Mouse (Mus musculus): ENCODE data around the gene Nbl1.

Gene Nbl1

GRCm38 (mm10) chr4:139096201-139096600 is 3.4 kb upstream of the Nbl1 start:
- no peak for DNase-seq

DNA sequence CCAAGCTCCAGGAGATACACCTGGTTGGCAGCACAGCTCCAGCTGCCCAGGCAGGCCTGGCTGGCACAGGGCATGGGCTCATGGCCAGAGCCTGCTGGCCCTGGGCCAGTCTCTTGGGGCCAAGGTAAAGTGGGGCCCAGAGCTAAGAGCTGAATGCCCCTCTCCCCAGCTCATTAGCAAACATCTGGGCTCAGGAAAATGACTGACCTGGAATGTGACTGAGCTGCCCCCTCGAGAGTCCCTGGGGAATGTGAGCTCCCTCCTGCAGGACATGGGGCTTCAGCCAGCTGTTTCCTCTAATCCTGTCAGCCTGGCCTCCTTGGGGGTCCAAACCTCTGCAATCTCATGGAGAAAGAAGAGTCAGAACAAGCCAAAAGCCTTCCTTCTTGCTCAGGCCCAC is 2.6 kb upstream of the Nbl1 start:
- no peak for DNase-seq

- DNase-seq = no peak
Measured at GRCm38 (mm10) chr4:139093196-139093530, 370 bp upstream of the Nbl1 start.

GRCm38 (mm10) chr4:139091478-139092355 is 1.1 kb downstream of the Nbl1 start:
- DNase-seq = no peak

DNA sequence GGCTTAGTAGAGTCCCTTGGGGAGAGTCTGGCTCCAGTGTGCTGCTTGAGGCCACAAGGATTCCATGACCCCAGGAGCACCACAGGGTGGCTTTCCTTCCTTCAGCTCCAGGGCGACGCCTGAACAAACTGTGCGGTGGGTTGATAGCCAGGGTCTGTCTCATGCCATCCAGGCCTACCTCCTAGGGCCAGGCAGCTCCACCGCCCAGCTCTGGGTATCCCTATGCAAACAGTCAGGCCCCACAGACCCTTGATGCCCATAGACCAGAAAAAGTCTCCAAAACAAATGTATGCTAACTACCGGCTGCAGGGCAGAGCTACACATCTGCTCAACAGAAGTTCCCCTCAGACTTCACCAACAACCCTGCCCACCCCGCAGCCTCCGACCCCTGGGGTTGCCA is 1.7 kb downstream of the Nbl1 start:
- DNase-seq = no peak

DNA sequence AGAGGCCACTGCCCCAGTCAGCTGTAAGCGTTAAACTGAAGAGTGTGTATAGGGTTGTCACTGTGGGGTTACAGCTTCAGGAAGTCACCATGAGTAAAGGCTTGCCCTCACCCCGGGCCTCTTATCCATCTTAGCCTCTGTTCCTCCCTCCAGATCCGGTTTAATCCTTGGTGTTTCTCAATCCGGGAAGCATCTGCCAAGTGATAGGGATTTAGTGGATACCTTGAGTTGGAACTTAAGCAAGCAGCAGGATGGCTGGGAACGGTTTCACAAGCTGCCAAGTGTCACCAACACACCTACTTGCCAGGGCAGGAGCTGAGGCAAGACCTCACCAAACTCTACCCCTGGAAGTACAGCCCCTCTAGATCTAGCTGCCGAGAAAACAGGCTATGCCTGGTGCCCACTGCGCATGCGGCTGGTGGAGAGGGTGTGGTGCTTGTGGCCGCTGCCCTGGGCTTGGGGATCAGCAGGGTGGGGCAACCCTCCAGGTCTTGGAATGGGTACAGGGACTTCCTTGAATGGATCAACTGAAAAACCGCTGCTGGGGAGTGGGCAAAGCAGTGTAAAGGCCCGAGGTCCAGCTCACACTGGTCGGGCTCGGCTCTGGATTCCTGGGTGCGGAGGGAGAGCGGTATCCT is 2.4 kb downstream of the Nbl1 start:
- no peak for DNase-seq

GRCm38 (mm10) chr4:139088982-139089671 is 3.7 kb downstream of the Nbl1 start:
- no peak for DNase-seq

- DNase-seq = no peak
Measured at GRCm38 (mm10) chr4:139086984-139087383, 5.8 kb downstream of the Nbl1 start.

- peak; percentile 94 for DNase-seq
Measured at GRCm38 (mm10) chr4:139086037-139086436, 6.8 kb downstream of the Nbl1 start.

- DNase-seq = no peak
Measured at GRCm38 (mm10) chr4:139085337-139085736, 7.5 kb downstream of the Nbl1 start.

DNA sequence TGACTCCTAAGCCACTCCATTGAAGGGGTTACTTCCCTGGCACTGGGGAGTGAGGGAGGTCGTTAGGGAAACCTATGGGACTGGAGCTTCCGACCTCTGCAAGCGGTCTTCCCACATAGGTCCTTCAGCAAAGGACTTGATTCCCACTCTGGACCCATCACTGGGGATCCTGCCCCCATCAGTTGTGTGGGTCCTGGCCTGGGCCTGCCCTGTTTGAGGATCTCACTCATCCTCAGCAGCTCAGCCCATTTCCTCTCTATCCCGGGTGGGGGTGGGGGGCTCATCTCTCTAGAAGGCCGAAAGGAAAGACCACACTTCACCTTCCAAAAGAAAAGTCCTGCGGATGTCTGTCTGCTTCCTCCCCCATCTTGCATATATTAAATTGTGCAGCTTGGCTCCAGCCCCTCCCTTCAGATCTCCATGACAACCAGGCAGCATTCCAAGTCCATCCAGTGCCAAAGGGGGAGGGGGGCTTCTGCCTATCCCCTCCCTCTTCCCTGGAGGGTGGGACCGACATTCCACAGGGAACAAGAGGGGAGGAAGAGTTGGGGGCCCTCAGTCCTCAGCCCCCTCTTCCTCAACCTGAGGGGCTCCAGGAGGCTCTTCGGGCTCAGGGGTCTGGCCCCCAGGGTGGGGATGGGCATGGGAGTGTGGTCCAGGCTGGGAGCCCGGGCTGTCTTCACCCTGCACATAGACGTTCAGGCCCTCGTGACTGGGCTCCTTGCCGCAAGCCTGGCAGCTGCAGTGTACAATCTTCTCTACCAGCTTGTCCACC is 9.8 kb downstream of the Nbl1 start:
- peak; percentile 88 for DNase-seq

- no peak for DNase-seq
Measured at GRCm38 (mm10) chr4:139081270-139081931, 11.4 kb downstream of the Nbl1 start.

DNA sequence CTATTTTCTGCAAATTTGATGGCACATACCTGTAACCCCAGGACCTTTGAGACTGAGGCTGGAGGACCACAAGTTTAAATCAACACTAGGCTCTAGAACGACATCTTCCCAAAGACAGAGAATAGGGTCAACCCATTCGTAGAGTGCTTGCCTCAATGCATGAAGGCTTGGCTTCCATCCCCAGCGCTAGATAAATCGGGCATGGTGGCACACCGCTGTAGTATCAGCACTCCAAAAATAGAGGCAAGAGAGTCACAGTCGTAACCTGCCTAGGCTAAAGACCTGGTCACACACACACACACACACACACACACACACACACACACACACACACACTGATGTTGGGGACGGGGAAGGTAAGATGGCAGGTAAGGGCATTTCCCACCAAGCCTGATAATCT is 12.5 kb downstream of the Nbl1 start:
- no peak for DNase-seq

DNA sequence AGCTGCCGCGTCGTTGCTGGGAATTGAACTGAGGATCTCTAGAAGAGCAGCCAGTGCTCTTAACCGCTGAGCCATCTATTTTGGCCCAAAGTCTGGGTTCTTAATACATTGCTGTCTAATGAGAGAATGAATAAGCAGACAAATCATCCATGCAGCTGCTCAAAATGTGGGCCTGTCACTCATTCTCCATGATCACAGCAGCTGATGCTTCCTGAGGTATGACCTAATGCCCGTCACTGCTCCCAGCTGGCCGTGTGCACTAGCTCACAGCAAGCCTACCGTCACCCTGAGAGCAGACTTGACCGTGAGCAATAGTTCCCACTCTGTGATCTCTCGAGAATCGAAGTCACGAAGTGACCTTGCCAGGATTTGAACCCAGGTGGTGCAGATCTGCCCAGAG is 13.4 kb downstream of the Nbl1 start:
- no peak for DNase-seq

GRCm38 (mm10) chr4:139078726-139079125 is 14.1 kb downstream of the Nbl1 start:
- DNase-seq = no peak

- DNase-seq = no peak
Measured at GRCm38 (mm10) chr4:139078313-139078712, 14.5 kb downstream of the Nbl1 start.

- no peak for DNase-seq
Measured at GRCm38 (mm10) chr4:139075915-139076314, 16.9 kb downstream of the Nbl1 start.

GRCm38 (mm10) chr4:139075041-139075711 is 17.6 kb downstream of the Nbl1 start, which contains the start of gene Htr6:
Gene Htr6 (minus strand): TSS chr4:139075570.
- peak; percentile 43 for DNase-seq

DNA sequence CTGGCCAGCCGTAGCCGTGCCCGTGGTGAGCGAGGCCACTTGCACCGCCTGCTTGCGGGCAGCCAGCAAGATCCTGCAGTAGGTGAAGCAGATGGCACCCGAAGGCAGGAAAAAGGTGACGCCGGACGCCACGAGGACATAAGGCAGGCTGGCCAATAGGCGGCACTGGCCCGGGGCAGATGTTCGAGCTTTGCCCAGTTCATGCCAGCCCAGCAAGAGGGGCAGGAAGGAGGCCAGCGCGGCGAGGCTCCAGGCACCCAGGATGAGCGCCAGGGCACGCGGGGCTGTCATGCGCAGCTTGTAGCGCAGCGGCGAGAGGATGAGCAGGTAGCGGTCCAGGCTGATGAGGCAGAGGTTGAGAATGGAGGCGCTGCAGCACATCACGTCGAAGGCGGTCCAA is 18.7 kb downstream of the Nbl1 start:
- DNase-seq = no peak

GRCm38 (mm10) chr4:139068287-139068686 is 24.5 kb downstream of the Nbl1 start:
- no peak for DNase-seq

DNA sequence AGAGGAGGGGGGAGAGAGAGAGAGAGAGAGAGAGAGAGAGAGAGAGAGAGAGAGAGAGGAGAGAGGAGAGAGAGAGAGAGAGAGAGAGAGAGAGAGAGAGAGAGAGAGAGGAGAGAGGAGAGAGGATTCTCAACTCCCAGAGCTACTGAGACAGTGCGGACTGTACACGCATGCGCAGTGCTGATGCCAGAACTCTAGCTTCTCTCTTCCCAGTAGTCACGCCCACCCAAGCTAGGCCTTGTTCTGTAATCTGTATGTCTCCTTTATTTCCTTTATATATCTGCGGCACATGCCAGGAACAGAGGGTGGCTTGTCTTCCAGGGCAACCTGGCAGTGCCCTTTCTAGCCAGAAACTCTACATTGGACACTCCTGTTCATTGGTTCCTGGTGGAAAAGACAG is 28.0 kb downstream of the Nbl1 start:
- DNase-seq = no peak

DNA sequence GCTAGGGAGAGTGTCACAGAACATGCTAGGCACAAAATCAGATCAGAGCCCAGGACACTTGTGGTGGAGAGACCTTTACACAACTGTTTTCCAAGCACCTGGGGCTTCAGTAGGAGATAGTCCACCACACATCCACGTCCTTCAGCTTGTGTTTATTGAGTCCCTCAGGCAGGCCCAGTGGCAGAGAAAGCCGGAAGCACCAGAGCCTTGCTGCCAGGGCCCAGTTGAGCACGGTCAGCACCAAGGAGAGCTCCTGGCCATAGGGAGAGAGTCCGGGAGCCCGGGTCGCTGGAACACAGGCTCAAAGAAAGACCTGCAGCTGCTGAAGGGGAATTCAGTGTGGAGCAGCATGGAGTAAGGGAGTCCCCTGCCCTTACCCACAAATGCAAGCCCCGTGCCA is 33.2 kb downstream of the Nbl1 start:
- no peak for DNase-seq
